Mouse (Mus musculus): ENCODE measurements at regions not wholly inside any gene's neighbourhood (a gene's known extent, or its start where the extent isn't known, plus 50 kb on each side); places are given as distances from the start of the nearest gene placed in this dataset.

DNA sequence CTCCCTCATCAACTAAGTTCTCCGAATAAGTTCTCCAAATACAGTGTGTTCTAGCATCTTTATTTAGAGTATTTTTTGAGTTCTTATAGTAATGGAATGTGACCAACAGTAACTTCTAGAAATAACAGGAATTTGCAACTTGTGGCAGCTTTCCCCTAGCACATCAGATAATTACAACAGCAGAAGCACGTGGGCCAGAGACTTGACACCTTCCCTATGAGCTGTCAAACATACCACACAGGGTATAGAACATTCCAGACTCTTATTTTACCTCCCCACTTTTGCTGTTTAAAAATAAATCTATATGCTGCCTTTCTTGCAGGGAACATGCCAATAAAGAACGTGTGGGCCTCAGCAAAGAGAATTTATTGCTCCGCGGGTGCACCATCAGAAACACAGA lies 77.4 kb upstream of the Commd8 start:
- no peak for DNase-seq

- peak; percentile 45 for DNase-seq
Measured at GRCm38 (mm10) chr5:72244134-72244533, 76.1 kb upstream of the Commd8 start.

GRCm38 (mm10) chr5:72242981-72243380 lies 75.0 kb upstream of the Commd8 start:
- DNase-seq: no peak

DNA sequence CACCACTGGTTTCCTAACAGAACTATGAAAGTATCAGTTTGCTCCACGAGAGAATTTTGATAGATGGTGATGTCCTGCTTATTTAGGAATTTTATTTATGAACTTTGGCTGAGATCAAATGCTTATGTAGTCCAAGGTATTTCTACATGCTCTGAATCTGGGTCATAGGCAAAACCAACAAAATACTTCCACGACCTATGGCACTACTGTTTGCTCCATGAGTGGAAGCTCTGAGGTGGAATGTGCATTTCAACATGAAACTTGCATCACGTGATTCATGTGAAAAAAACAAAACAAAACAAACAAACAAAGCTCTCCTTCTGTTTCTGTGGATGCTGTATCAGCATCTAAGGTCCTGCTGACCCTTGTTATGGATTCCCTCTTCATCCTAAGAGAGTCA lies 73.5 kb upstream of the Commd8 start:
- DNase-seq: no peak

DNA sequence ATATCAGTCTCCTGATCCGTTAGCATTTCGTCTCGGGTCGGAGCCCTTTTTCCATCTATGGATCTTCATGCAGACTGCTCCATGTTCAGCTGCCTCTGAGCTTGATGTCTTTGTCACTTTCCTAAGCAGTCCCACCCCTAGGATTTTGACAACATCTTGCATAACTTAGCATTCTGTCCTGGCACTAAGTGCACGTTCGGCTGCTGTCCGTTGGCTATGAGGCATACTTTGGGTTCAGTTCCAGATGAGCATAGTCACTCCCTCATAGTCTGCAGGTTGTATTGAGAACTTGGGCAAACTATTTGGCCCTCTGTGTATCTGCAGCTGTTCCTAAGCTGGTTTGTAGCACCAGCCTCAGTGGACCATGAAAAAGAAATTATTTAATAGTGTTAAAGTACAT lies 72.3 kb upstream of the Commd8 start:
- no peak for DNase-seq

GRCm38 (mm10) chr5:72227002-72227401 lies 59.0 kb upstream of the Commd8 start:
- DNase-seq: no peak

GRCm38 (mm10) chr5:72225576-72226298 lies 57.7 kb upstream of the Commd8 start:
- DNase-seq: no peak

- DNase-seq: no peak
Measured at GRCm38 (mm10) chr5:72225056-72225455, 57.1 kb upstream of the Commd8 start.

DNA sequence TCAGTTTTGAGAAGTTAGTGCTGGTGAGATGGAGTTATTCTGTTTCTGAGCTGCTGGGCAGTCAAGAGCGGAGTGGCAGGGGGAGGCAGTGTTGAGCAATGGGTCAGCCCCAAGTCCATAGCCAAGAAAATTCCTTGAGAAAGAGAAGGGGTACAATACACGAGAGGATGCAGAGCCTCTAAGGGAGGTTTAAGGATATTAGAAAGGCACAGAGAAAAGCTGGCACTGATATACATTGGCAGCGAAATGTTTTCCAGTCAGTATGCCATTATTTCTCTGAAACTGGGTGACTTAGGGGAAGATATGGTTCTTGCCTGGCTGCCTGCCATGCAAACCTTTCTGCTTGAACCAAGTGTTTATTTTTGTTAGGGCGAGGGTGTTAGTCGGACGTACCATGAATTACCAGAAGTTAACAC lies 56.6 kb upstream of the Commd8 start:
- DNase-seq: no peak

GRCm38 (mm10) chr5:72222902-72223301 lies 54.9 kb upstream of the Commd8 start:
- no peak for DNase-seq

DNA sequence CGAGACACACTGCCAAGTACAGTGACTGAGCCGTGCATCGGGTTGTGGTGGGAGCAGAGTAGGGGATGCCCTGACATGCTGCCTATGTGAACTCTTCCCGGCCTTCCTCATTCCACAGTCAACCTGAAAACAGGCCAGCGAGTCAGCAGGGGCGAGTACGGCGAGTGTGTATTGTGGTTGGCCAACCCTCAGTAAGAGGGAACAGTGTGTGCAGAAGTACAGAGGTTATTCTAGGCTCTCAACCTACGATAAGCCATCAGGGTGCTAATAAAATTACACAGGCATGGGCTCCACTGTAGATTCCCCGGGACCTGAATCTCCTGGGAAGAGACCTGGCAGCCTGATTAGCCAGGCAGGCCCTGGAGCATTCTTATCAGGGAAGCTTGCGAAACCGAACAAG lies 51.7 kb upstream of the Commd8 start:
- DNase-seq: no peak

DNA sequence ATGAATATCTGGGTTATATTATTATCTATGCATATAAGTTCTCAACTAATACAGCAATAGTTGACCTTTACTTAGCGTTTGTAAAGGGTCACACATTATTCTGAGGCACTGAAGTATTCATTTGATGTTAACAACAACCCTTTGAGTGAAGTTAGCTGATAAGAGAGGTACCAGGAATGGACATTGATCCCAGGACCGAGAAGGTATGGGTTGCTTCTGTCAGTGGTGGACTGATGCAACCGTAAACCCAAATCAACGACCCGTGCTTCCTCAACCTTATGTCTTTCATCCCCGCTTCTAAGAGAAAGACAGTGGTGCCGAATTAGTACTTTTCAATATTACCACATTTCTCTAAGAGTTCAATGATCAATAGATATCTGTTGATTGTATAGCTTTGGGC lies 51.3 kb upstream of the Commd8 start:
- no peak for DNase-seq

All from kidney, adult 9 months (tissue).